Mouse (Mus musculus): ENCODE data around the gene Slc5a10. TPM values are rescaled to one million over a fixed set of nuclear protein-coding genes. Genes with fewer than 3 reads are reported as not detected.
"Not testable (repeated sequence)": the region's sequence is repeated elsewhere in the genome, so short reads cannot be mapped to it uniquely, and the experiment has no call there.

The Slc5a10 gene
- total RNA-seq, 2 experiments from 2014 or later: not detected

DNA sequence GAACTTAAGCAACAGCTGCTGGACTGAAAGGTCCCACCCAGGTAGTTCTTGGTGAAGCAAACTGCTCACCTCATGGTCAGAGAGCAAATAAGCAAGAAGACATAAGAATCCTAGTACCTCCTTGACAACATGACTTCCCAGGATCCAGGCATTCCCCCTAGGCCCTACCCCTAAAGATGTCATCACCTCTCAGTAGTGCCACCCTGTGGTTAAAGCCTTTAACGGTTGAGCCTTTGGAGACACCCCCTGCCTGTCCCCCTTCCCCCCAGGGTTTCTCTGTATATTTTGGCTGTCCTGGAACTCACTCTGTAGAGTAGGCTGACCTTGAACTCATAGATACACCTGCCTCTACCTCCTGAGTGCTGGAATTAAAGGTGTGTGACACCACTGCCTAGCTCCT lies 83.2 kb downstream of the Slc5a10 start:
- no peak for ATAC-seq (replicated peaks; ENCODE audit: low FRiP score, poor library complexity, severe bottlenecking)

- not testable (repeated sequence) for ATAC-seq (replicated peaks; ENCODE audit: low FRiP score, poor library complexity, severe bottlenecking)
These were observed 84.3 kb downstream of the Slc5a10 start for GRCm38 (mm10) chr11:61636309-61636708.

- no peak for ATAC-seq (replicated peaks; ENCODE audit: low FRiP score, poor library complexity, severe bottlenecking)
These were observed 91.0 kb downstream of the Slc5a10 start for GRCm38 (mm10) chr11:61629621-61630020.

DNA sequence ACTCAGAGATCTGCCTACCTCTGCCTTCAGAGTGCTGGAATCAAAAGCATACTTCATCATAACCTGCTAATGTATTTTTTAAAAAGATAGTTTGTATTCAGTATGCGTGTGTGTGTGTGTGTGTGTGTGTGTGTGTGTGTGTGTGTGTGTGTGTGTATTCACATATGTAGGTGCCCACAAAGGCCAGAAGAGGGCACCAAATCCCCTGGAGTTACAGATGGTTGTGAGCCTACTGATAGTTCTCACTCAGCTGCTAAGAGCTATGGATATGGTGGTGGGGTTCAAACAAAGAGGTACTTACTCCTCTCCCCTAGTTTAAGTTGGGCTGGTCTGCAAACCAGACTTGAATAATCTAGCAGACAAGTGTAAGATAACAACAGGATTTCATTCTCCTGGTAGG lies 94.1 kb downstream of the Slc5a10 start:
- ATAC-seq (replicated peaks; ENCODE audit: low FRiP score, poor library complexity, severe bottlenecking): no peak

- no peak for ATAC-seq (replicated peaks; ENCODE audit: low FRiP score, poor library complexity, severe bottlenecking)
These were observed 95.5 kb downstream of the Slc5a10 start for GRCm38 (mm10) chr11:61625136-61625535.

Other genes starting within 250 kb of the Slc5a10 start
- not detected in 2 replicates for gene Mfap4, start 235.4 kb downstream of the Slc5a10 start, total RNA-seq (2015; ENCODE audit: low replicate concordance)
- not detected in 2 replicates for gene Mfap4, start 235.4 kb downstream of the Slc5a10 start, total RNA-seq (2017; ENCODE audit: low replicate concordance)
- 4.4 and 8.3 TPM in 2 replicates for gene Mapk7, start 226.4 kb downstream of the Slc5a10 start, total RNA-seq (2015; ENCODE audit: low replicate concordance)
- gene Mapk7, start 226.4 kb downstream of the Slc5a10 start, total RNA-seq (2017; ENCODE audit: low replicate concordance): 2.8 and 3.7 TPM in 2 replicates
- gene B9d1, start 215.7 kb downstream of the Slc5a10 start, total RNA-seq (2015; ENCODE audit: low replicate concordance): not detected in 2 replicates
- not detected in 2 replicates for gene B9d1, start 215.7 kb downstream of the Slc5a10 start, total RNA-seq (2017; ENCODE audit: low replicate concordance)
- not detected in 2 replicates for gene Epn2, start 141.1 kb downstream of the Slc5a10 start, total RNA-seq (2015; ENCODE audit: low replicate concordance)
- gene Epn2, start 141.1 kb downstream of the Slc5a10 start, total RNA-seq (2017; ENCODE audit: low replicate concordance): 2.0 TPM in 1 of 2 replicates, not detected in the other
- not detected in 2 replicates for gene Grap, start 67.6 kb downstream of the Slc5a10 start, total RNA-seq (2015; ENCODE audit: low replicate concordance)
- 0.56 TPM in 1 of 2 replicates, not detected in the other for gene Grap, start 67.6 kb downstream of the Slc5a10 start, total RNA-seq (2017; ENCODE audit: low replicate concordance)
- gene Fam83g, start 36.7 kb downstream of the Slc5a10 start, total RNA-seq (2015; ENCODE audit: low replicate concordance): not detected in 2 replicates
- gene Fam83g, start 36.7 kb downstream of the Slc5a10 start, total RNA-seq (2017; ENCODE audit: low replicate concordance): 0.17 TPM in 1 of 2 replicates, not detected in the other
- gene Prpsap2, start 41.3 kb upstream of the Slc5a10 start, total RNA-seq (2015; ENCODE audit: low replicate concordance): 6.7 and 13.2 TPM in 2 replicates
- gene Prpsap2, start 41.3 kb upstream of the Slc5a10 start, total RNA-seq (2017; ENCODE audit: low replicate concordance): 12.3 and 14.1 TPM in 2 replicates
- 8.5 and 11.3 TPM in 2 replicates for gene Ulk2, start 134.2 kb upstream of the Slc5a10 start, total RNA-seq (2015; ENCODE audit: low replicate concordance)
- gene Ulk2, start 134.2 kb upstream of the Slc5a10 start, total RNA-seq (2017; ENCODE audit: low replicate concordance): 6.0 and 7.5 TPM in 2 replicates
- 20.4 and 22.8 TPM in 2 replicates for gene Akap10, start 209.4 kb upstream of the Slc5a10 start, total RNA-seq (2015; ENCODE audit: low replicate concordance)
- 18.3 and 20.4 TPM in 2 replicates for gene Akap10, start 209.4 kb upstream of the Slc5a10 start, total RNA-seq (2017; ENCODE audit: low replicate concordance)
- gene Specc1, start 235.9 kb upstream of the Slc5a10 start, total RNA-seq (2015; ENCODE audit: low replicate concordance): 950 and 990 TPM in 2 replicates
- gene Specc1, start 235.9 kb upstream of the Slc5a10 start, total RNA-seq (2017; ENCODE audit: low replicate concordance): 2,020 and 2,075 TPM in 2 replicates